Comparison of ENCODE assay signal across 26 mouse cellular contexts in the genomic region with DNA sequence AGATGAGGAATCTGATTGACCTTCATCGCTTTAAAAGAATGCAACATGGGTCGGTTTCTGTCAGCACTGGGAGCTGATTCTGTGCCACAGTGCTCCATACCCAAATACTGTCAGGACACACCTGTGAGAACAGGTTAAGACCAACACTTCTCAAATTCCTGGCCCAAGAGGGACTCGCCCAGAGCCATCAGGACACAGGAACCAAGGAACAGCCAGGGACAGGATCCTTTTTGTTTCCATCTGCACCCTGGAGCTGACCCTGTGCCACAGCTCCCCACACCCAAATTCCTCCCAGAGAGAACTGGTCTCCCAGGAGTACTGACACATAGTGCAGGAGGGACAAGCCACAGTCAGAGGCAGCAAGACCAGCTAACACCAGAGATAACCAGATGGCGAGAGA.
"Had no signal": no experiment of that assay in that cellular context is flagged by ENCODE, and none has a peak within 500 bp of the region (broad histone marks: within the 10 kb centered on the region; RNA-seq: fewer than 3 reads in every experiment).

No protein-coding gene starts in this region.

- DNase-seq: gastrocnemius, adult 2 months; gastrocnemius, postnatal 10 days; gastrocnemius, postnatal 25 days; heart, adult 2 months; heart, postnatal 4 days; kidney, adult 18-20 months; kidney, adult 8-10 months; kidney, postnatal 10 days; kidney, postnatal 25 days; kidney, postnatal 4 days; liver; liver, embryonic 13.5 days had no signal

- H3K36me3 ChIP-seq: heart, embryonic 15.5 days had no signal

- ATAC-seq: hindbrain, embryonic 16.5 days; inflammation-experienced regulatory T-cells, adult 6 months; intestine, embryonic 16.5 days had no signal

- H3K4me2 ChIP-seq: heart, embryonic 13.5 days; heart, embryonic 15.5 days; hindbrain, embryonic 12.5 days; hindbrain, embryonic 14.5 days; limb, embryonic 12.5 days; liver, embryonic 11.5 days; liver, embryonic 13.5 days; liver, embryonic 15.5 days had no signal

- H3K4me3 ChIP-seq: gastrocnemius, adult 2 months; heart, adult 2 months; heart, embryonic 13.5 days; heart, embryonic 15.5 days; hindbrain, embryonic 10.5 days; hindbrain, embryonic 12.5 days; layer of hippocampus, adult 2 months; left cerebral cortex, adult 2 months; limb, embryonic 10.5 days; limb, embryonic 12.5 days; liver, embryonic 13.5 days; liver, embryonic 15.5 days had no signal

- H3K27ac ChIP-seq: gastrocnemius, adult 2 months; heart, adult 2 months; heart, embryonic 13.5 days; heart, embryonic 15.5 days; hindbrain, embryonic 10.5 days; hindbrain, embryonic 12.5 days; hindbrain, embryonic 14.5 days; layer of hippocampus, adult 2 months; left cerebral cortex, adult 2 months; limb, embryonic 10.5 days; limb, embryonic 12.5 days; liver, embryonic 13.5 days; liver, embryonic 15.5 days had no signal

- H3K27me3 ChIP-seq: heart, embryonic 13.5 days; heart, embryonic 15.5 days; hindbrain, embryonic 12.5 days; limb, embryonic 12.5 days; liver, embryonic 13.5 days; liver, embryonic 15.5 days had no signal

- H3K4me1 ChIP-seq: hindbrain, embryonic 10.5 days; hindbrain, embryonic 12.5 days; limb, embryonic 10.5 days; limb, embryonic 12.5 days had no signal

- H3K9ac ChIP-seq: heart, embryonic 13.5 days; heart, embryonic 15.5 days; hindbrain, embryonic 12.5 days; hindbrain, embryonic 14.5 days; limb, embryonic 12.5 days; liver, embryonic 13.5 days; liver, embryonic 15.5 days had no signal

- H3K9me3 ChIP-seq: heart, embryonic 15.5 days; hindbrain, embryonic 12.5 days; limb, embryonic 10.5 days; liver, embryonic 13.5 days; liver, embryonic 15.5 days had no signal
